Mouse (Mus musculus) granulocyte monocyte progenitor cell, adult 5-6 weeks (primary cell): ENCODE results near the gene Xpo5. TPM values are rescaled to one million over a fixed set of nuclear protein-coding genes. Genes with fewer than 3 reads are reported as not detected.

Source experiments
- ATAC-seq: replicated peaks from 2 replicates; pipeline ENCODE4 v1.8.0; 2016; ENCODE audit warnings: mild to moderate bottlenecking, moderate TSS enrichment, inconsistent platforms; ENCODE audit not compliant: poor library complexity, severe bottlenecking
- total RNA-seq, 2 experiments: library from RNA; stranded (forward) in 1 of 2; stranded (reverse) in 1 of 2; fragments of 200-712, 200-1000 nt in 1 of 2; fragments of >200 nt in 1 of 2; fragmentation: Nextera tagmentation in 1 of 2; gene quantifications; 2 replicates each; pipeline ENCODE4 v1.2.3; 2014 to 2017

Gene Xpo5
- total RNA-seq, 2 experiments from 2014 or later, result 58.1 to 70.0 TPM

- no peak for ATAC-seq
These were observed 75.6 kb downstream of the Xpo5 start for GRCm38 (mm10) chr17:46278011-46278765.

- peak; percentile 90 for ATAC-seq
These were observed 80.0 kb downstream of the Xpo5 start, which contains the start of gene Tjap1 for GRCm38 (mm10) chr17:46282483-46283123. Gene Tjap1, minus strand, starts transcription at chr17:46283026.

- ATAC-seq, result 0 out of 2 replicates have a peak, but pooled peaks have one; percentile 10
These were observed 80.6 kb downstream of the Xpo5 start for GRCm38 (mm10) chr17:46283140-46283539.

- no peak for ATAC-seq
These were observed 81.3 kb downstream of the Xpo5 start for GRCm38 (mm10) chr17:46283911-46284310.

- no peak for ATAC-seq
These were observed 82.1 kb downstream of the Xpo5 start for GRCm38 (mm10) chr17:46284653-46285052.

- no peak for ATAC-seq
These were observed 82.8 kb downstream of the Xpo5 start for GRCm38 (mm10) chr17:46285407-46285806.

- ATAC-seq, result peak; percentile 59
These were observed 85.1 kb downstream of the Xpo5 start for GRCm38 (mm10) chr17:46287678-46288095.

Other genes starting within 250 kb of the Xpo5 start
- 21.2 and 28.6 TPM in 2 replicates for gene Vegfa, start 170.4 kb upstream of the Xpo5 start, total RNA-seq (2014; fragmentation: Nextera tagmentation)
- 34.3 and 41.4 TPM in 2 replicates for gene Vegfa, start 170.4 kb upstream of the Xpo5 start, total RNA-seq (2017)
- 70.4 and 96.2 TPM in 2 replicates for gene Mrps18a, start 91.8 kb upstream of the Xpo5 start, total RNA-seq (2014; fragmentation: Nextera tagmentation)
- gene Mrps18a, start 91.8 kb upstream of the Xpo5 start, total RNA-seq (2017), result 47.9 and 53.2 TPM in 2 replicates
- not detected in 2 replicates for gene Rsph9, start 58.6 kb upstream of the Xpo5 start, total RNA-seq (2014; fragmentation: Nextera tagmentation)
- gene Rsph9, start 58.6 kb upstream of the Xpo5 start, total RNA-seq (2017), result not detected in 2 replicates
- gene Mad2l1bp, start 49.2 kb upstream of the Xpo5 start, total RNA-seq (2014; fragmentation: Nextera tagmentation), result 14.8 and 18.6 TPM in 2 replicates
- 2.9 and 8.1 TPM in 2 replicates for gene Mad2l1bp, start 49.2 kb upstream of the Xpo5 start, total RNA-seq (2017)
- gene Gtpbp2, start 41.8 kb upstream of the Xpo5 start, total RNA-seq (2014; fragmentation: Nextera tagmentation), result 46.6 and 49.2 TPM in 2 replicates
- gene Gtpbp2, start 41.8 kb upstream of the Xpo5 start, total RNA-seq (2017), result 28.7 and 58.6 TPM in 2 replicates
- 15.3 and 18.2 TPM in 2 replicates for gene Polh, start 137 bp upstream of the Xpo5 start, total RNA-seq (2014; fragmentation: Nextera tagmentation)
- gene Polh, start 137 bp upstream of the Xpo5 start, total RNA-seq (2017), result 26.0 and 26.7 TPM in 2 replicates
- gene Polr1c, start 45.3 kb downstream of the Xpo5 start, total RNA-seq (2014; fragmentation: Nextera tagmentation), result 86.8 and 97.0 TPM in 2 replicates
- 40.4 and 65.2 TPM in 2 replicates for gene Polr1c, start 45.3 kb downstream of the Xpo5 start, total RNA-seq (2017)
- 62.8 and 72.2 TPM in 2 replicates for gene Yipf3, start 45.3 kb downstream of the Xpo5 start, total RNA-seq (2014; fragmentation: Nextera tagmentation)
- 40.9 and 60.4 TPM in 2 replicates for gene Yipf3, start 45.3 kb downstream of the Xpo5 start, total RNA-seq (2017)
- gene Lrrc73, start 50.7 kb downstream of the Xpo5 start, total RNA-seq (2014; fragmentation: Nextera tagmentation), result 1.8 and 3.5 TPM in 2 replicates
- not detected in 2 replicates for gene Lrrc73, start 50.7 kb downstream of the Xpo5 start, total RNA-seq (2017)
- gene Tjap1, start 80.2 kb downstream of the Xpo5 start, total RNA-seq (2014; fragmentation: Nextera tagmentation), result 19.4 and 37.8 TPM in 2 replicates
- 3.5 and 15.6 TPM in 2 replicates for gene Tjap1, start 80.2 kb downstream of the Xpo5 start, total RNA-seq (2017)
- 1.3 TPM in 1 of 2 replicates, not detected in the other for gene Dlk2, start 94.6 kb downstream of the Xpo5 start, total RNA-seq (2014; fragmentation: Nextera tagmentation)
- gene Dlk2, start 94.6 kb downstream of the Xpo5 start, total RNA-seq (2017), result not detected in 2 replicates
- 2.1 and 4.1 TPM in 2 replicates for gene Abcc10, start 125.6 kb downstream of the Xpo5 start, total RNA-seq (2014; fragmentation: Nextera tagmentation)
- gene Abcc10, start 125.6 kb downstream of the Xpo5 start, total RNA-seq (2017), result 0.95 and 1.0 TPM in 2 replicates
- 8.0 and 9.8 TPM in 2 replicates for gene Zfp318, start 180.9 kb downstream of the Xpo5 start, total RNA-seq (2014; fragmentation: Nextera tagmentation)
- 5.6 and 13.8 TPM in 2 replicates for gene Zfp318, start 180.9 kb downstream of the Xpo5 start, total RNA-seq (2017)
- gene Crip3, start 226.1 kb downstream of the Xpo5 start, total RNA-seq (2014; fragmentation: Nextera tagmentation), result not detected in 2 replicates
- gene Crip3, start 226.1 kb downstream of the Xpo5 start, total RNA-seq (2017), result not detected in 2 replicates
- gene Slc22a7, start 235.7 kb downstream of the Xpo5 start, total RNA-seq (2014; fragmentation: Nextera tagmentation), result not detected in 2 replicates
- gene Slc22a7, start 235.7 kb downstream of the Xpo5 start, total RNA-seq (2017), result not detected in 2 replicates